Mouse (Mus musculus) E14TG2a.4 (cell line): Measurements from ENCODE around the gene Rbm47.

Experiments used
- CTCF ChIP-seq: conservative IDR thresholded peaks from 2 replicates; pipeline ENCODE4 v1.5.1; 2014; ENCODE audit warnings: low read length
- NANOG ChIP-seq: IDR thresholded peaks from 2 replicates; pipeline ENCODE4 v1.6.1; 2014; ENCODE audit warnings: borderline replicate concordance, low read length, mixed read lengths
- POU5F1 ChIP-seq: IDR thresholded peaks from 2 replicates; pipeline ENCODE4 v1.6.1; 2014; ENCODE audit warnings: low read length, borderline replicate concordance

DNA sequence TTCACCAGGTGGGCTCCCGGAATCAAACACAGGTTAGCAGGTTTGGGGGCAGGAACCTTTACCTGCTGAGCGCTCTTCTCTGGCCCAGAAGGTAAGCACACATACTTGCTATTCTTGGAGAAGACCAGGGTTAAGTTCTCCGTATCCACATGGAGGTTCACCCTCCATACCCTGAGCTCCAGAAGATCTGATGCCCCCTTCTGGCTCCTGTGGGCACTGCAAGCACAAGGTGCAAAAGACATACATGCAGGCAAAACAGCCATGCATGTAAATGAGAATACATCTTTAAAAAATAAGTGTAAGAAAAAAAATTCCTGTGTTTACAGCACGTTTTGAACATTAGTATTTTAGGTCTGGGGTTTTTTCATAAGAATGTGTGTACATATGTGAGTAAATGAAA, 116.2 kb downstream of the Rbm47 start:
- TF ChIP-seq CTCF: peak; percentile 83
- TF ChIP-seq NANOG: no peak
- no peak for TF ChIP-seq POU5F1
